16 mouse cellular contexts compared by ENCODE assay signal in the genomic region with DNA sequence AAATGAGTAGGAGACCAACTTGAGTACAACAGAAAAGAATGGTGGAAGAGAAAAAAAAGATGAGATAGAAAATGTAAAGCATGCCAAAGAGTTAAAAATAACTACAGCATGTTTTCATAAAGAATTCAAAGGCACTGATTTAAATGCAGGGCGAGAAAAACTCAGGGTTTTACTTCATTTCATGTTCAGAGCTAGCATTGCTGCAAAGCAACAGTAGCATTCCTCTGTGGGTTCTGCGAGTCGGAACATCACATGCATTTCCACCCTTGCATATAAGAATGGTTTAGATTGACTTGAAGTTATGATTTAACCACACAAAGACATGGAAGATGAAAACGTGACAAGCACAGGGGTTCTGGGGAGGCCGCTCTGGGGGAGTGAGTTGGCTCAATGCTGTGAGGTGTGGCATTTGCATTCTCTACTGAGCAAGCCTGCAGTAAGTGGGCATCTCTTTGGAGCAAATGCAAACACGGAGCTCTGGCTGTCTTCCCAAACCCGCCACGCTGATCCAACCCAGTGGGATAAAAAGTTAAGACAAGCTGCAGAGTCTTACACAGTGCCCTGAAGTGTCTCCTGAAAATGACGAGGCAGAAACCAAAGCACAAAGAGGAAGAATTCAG.
A peak's percentile ranks its signal among the peaks of the same experiment; 100 is the strongest.
DNase-seq lines count a peak whose midpoint lies in the region; ATAC-seq and TF ChIP-seq lines count a peak whose summit lies in the region.
"Had no signal": no experiment of that assay in that cellular context is flagged by ENCODE, and none has a peak within 500 bp of the region (broad histone marks: within the 10 kb centered on the region; RNA-seq: fewer than 3 reads in every experiment).

No protein-coding gene starts in this region.

- TF ChIP-seq CTCF in left cerebral cortex, adult 2 months (IDR thresholded peaks at IDR 0.05) = no peak

- H3K27me3 ChIP-seq in forebrain, embryonic 15.5 days = no peaks in the 10 kb centered on the region
- no peaks in the 10 kb centered on the region for H3K27me3 ChIP-seq in forebrain, embryonic 11.5 days (ENCODE audit: control insufficient read depth, insufficient read depth, low read length)
- no peaks in the 10 kb centered on the region for H3K27me3 ChIP-seq in embryonic facial prominence, embryonic 14.5 days (replicated peaks; ENCODE audit: control insufficient read depth, insufficient read depth, low read length)
- H3K27me3 ChIP-seq in heart, embryonic 11.5 days (ENCODE audit: control insufficient read depth, insufficient read depth, low read length) = no peaks in the 10 kb centered on the region
- H3K27me3 ChIP-seq: hindbrain, embryonic 15.5 days; lung, embryonic 15.5 days had no signal

- H3K27ac ChIP-seq in forebrain, embryonic 15.5 days (replicated peaks) = peak overlapping the region; percentile 85
- H3K27ac ChIP-seq in forebrain, embryonic 11.5 days (ENCODE audit: low read depth, low read length) = no peak overlapping the region
- H3K27ac ChIP-seq in embryonic facial prominence, embryonic 14.5 days (replicated peaks; ENCODE audit: low read depth, low read length) = no peak overlapping the region
- H3K27ac ChIP-seq in left cerebral cortex, adult 2 months = no peak overlapping the region; the same call in 1 of the 2 replicates
- no peak overlapping the region for H3K27ac ChIP-seq in heart, embryonic 11.5 days (ENCODE audit: low read depth, low read length)
- H3K27ac ChIP-seq: hindbrain, embryonic 15.5 days; lung, embryonic 15.5 days had no signal

- WGBS in forebrain, embryonic 15.5 days = 44% methylated on average over 9 of the region's 9 CpGs
- 72% methylated on average over 9 of the region's 9 CpGs for WGBS in forebrain, embryonic 11.5 days
- WGBS in embryonic facial prominence, embryonic 14.5 days = 51% methylated on average over 9 of the region's 9 CpGs
- WGBS in heart, embryonic 11.5 days (ENCODE audit: insufficient replicate concordance) = 65% methylated on average over 9 of the region's 9 CpGs

- ATAC-seq in forebrain, embryonic 15.5 days (replicated peaks) = no peak
- no peak for ATAC-seq in forebrain, embryonic 11.5 days (replicated peaks; ENCODE audit: low FRiP score)
- ATAC-seq in embryonic facial prominence, embryonic 14.5 days (ENCODE audit: low read depth) = 0 out of 2 replicates have a peak, but pooled peaks have one; percentile 53
- no peak for ATAC-seq in heart, embryonic 11.5 days (replicated peaks; ENCODE audit: insufficient number of reproducible peaks, low FRiP score, low TSS enrichment)

- H3K36me3 ChIP-seq in forebrain, embryonic 15.5 days = no peaks in the 10 kb centered on the region
- H3K36me3 ChIP-seq in forebrain, embryonic 11.5 days (ENCODE audit: control insufficient read depth, insufficient read depth, low read length) = no peaks in the 10 kb centered on the region
- H3K36me3 ChIP-seq in embryonic facial prominence, embryonic 14.5 days (ENCODE audit: control insufficient read depth, insufficient read depth, low read length) = no peaks in the 10 kb centered on the region
- no peaks in the 10 kb centered on the region for H3K36me3 ChIP-seq in heart, embryonic 11.5 days (ENCODE audit: control insufficient read depth, insufficient read depth, low read length)
- H3K36me3 ChIP-seq: hindbrain, embryonic 15.5 days; lung, embryonic 15.5 days had no signal

- DNase-seq in forebrain, embryonic 11.5 days (ENCODE audit: low spot score) = no peak
- peak; percentile 43 for DNase-seq in embryonic facial prominence, embryonic 14.5 days (ENCODE audit: low spot score)
- DNase-seq in left cerebral cortex, adult 2 months (ENCODE audit: extremely low spot score in 1 of 2, low spot score in 2 of 2) = peak; percentile 30 to 56
- DNase-seq in right cerebral cortex, postnatal 25 days = peak; percentile 65
- no peak for DNase-seq in adrenal gland, postnatal 36 days
- DNase-seq: cerebellum, adult 18-20 months; embryo, embryonic 11 days; heart, adult 11 months; kidney, adult 2 months; layer of hippocampus, postnatal 36 days; thymus, postnatal 36 days had no signal

- H3K4me3 ChIP-seq in forebrain, embryonic 15.5 days = no peak overlapping the region
- no peak overlapping the region for H3K4me3 ChIP-seq in forebrain, embryonic 11.5 days (ENCODE audit: low read depth, low read length)
- H3K4me3 ChIP-seq in embryonic facial prominence, embryonic 14.5 days (ENCODE audit: low read depth, low read length) = no peak overlapping the region
- H3K4me3 ChIP-seq in left cerebral cortex, adult 2 months = no peak overlapping the region; the same call in 1 of the 2 replicates
- no peak overlapping the region for H3K4me3 ChIP-seq in heart, embryonic 11.5 days (ENCODE audit: low read depth, low read length)
- H3K4me3 ChIP-seq: hindbrain, embryonic 15.5 days; lung, embryonic 15.5 days; myocyte had no signal

- intact Hi-C loops in left cerebral cortex, adult 2 months (cut with DNase I) = loop anchor here (5.0 kb wide), 2 partner anchors 56 to 216 kb away; no protein-coding TSS in a partner anchor

- H3K9me3 ChIP-seq in forebrain, embryonic 15.5 days = no peaks in the 10 kb centered on the region
- H3K9me3 ChIP-seq in forebrain, embryonic 11.5 days (ENCODE audit: control insufficient read depth, low read length) = no peaks in the 10 kb centered on the region
- no peaks in the 10 kb centered on the region for H3K9me3 ChIP-seq in embryonic facial prominence, embryonic 14.5 days (ENCODE audit: control insufficient read depth, low read length)
- H3K9me3 ChIP-seq in heart, embryonic 11.5 days (replicated peaks; ENCODE audit: control insufficient read depth, low read length) = no peaks in the 10 kb centered on the region
- H3K9me3 ChIP-seq: hindbrain, embryonic 15.5 days; lung, embryonic 15.5 days had no signal

- no peak overlapping the region for H3K4me2 ChIP-seq in forebrain, embryonic 15.5 days (replicated peaks)
- no peak overlapping the region for H3K4me2 ChIP-seq in forebrain, embryonic 11.5 days (ENCODE audit: low read depth, low read length, severe bottlenecking)
- H3K4me2 ChIP-seq in embryonic facial prominence, embryonic 14.5 days (ENCODE audit: low read depth, low read length) = no peak overlapping the region
- no peak overlapping the region for H3K4me2 ChIP-seq in heart, embryonic 11.5 days
- H3K4me2 ChIP-seq: hindbrain, embryonic 15.5 days; lung, embryonic 15.5 days had no signal

- H3K4me1 ChIP-seq in forebrain, embryonic 15.5 days = peaks cover 11% of the 10 kb centered on the region
- H3K4me1 ChIP-seq in forebrain, embryonic 11.5 days (replicated peaks; ENCODE audit: control insufficient read depth, insufficient read depth, low read length) = no peaks in the 10 kb centered on the region
- H3K4me1 ChIP-seq in embryonic facial prominence, embryonic 14.5 days (ENCODE audit: control insufficient read depth, insufficient read depth, low read length) = no peaks in the 10 kb centered on the region; the same call in 1 of the 2 replicates
- no peaks in the 10 kb centered on the region for H3K4me1 ChIP-seq in heart, embryonic 11.5 days (ENCODE audit: control insufficient read depth, insufficient read depth, low read length)
- H3K4me1 ChIP-seq: lung, embryonic 15.5 days had no signal

- no peak overlapping the region for H3K9ac ChIP-seq in forebrain, embryonic 15.5 days (replicated peaks)
- no peak overlapping the region for H3K9ac ChIP-seq in forebrain, embryonic 11.5 days (ENCODE audit: low read length)
- no peak overlapping the region for H3K9ac ChIP-seq in embryonic facial prominence, embryonic 14.5 days (ENCODE audit: low read depth, low read length)
- H3K9ac ChIP-seq in heart, embryonic 11.5 days (ENCODE audit: low read depth, low read length) = no peak overlapping the region
- H3K9ac ChIP-seq: hindbrain, embryonic 15.5 days; lung, embryonic 15.5 days had no signal

Comparison
In these comparisons a context has a peak if more than half of its experiments do, and no peak if none do; other contexts are left out.
1. DNase-seq: peak in embryonic facial prominence, embryonic 14.5 days (single experiment), left cerebral cortex, adult 2 months (2 of 2) and right cerebral cortex, postnatal 25 days (single experiment); none in forebrain, embryonic 11.5 days (single experiment) and adrenal gland, postnatal 36 days (0 of 2).